Mouse (Mus musculus) bone marrow, adult 2 months (tissue): ENCODE measurements at regions not wholly inside any gene's neighbourhood (a gene's known extent, or its start where the extent isn't known, plus 50 kb on each side); places are given as distances from the start of the nearest gene placed in this dataset.

Experiments used
- CTCF ChIP-seq: fragments of 200-500 bp; IDR thresholded peaks from 2 replicates; pipeline ENCODE4 v1.5.1; 2011; ENCODE audit warnings: low read length, control low read depth; ENCODE audit not compliant: control insufficient read depth, insufficient read depth
- POLR2A ChIP-seq: fragments of 200-500 bp; IDR thresholded peaks from 2 replicates; pipeline ENCODE4 v1.6.1; 2011; ENCODE audit warnings: low read depth, mild to moderate bottlenecking, control low read depth, low read length, borderline replicate concordance; ENCODE audit not compliant: control insufficient read depth

GRCm38 (mm10) chr2:169005810-169006209 is 50.4 kb upstream of the Zfp64 start:
- TF ChIP-seq CTCF (no peak), POLR2A (no peak)
